Mouse (Mus musculus): Measurements from ENCODE around the gene Wdr70.

GRCm38 (mm10) chr15:7838921-7839309 is 260.1 kb downstream of the Wdr70 start:
- TF ChIP-seq CTCF (IDR thresholded peaks at IDR 0.05; ENCODE audit: extremely low read depth, insufficient read depth, low read length) (no peak), POLR2A (IDR thresholded peaks at IDR 0.05; ENCODE audit: extremely low read depth, insufficient read depth, low read length) (no peak)
